Mouse (Mus musculus) brown adipose tissue, adult 24 weeks (tissue): Measurements from ENCODE around the gene Acaa1a. TPM values are rescaled to one million over a fixed set of nuclear protein-coding genes. Genes with fewer than 3 reads are reported as not detected.

Source experiments
- H3K27ac ChIP-seq: fragments of 200-500 bp; replicated peaks from 2 replicates; pipeline ENCODE4 v1.5.1; 2012; ENCODE audit warnings: low read depth, mild to moderate bottlenecking, low read length
- H3K4me1 ChIP-seq: fragments of 200-500 bp; 2 replicates; pipeline ENCODE4 v1.6.1; 2012; ENCODE audit warnings: low read length, mixed read lengths; ENCODE audit not compliant: control insufficient read depth, insufficient read depth, insufficient read length
- H3K4me3 ChIP-seq: fragments of 200-500 bp; 2 replicates; pipeline ENCODE4 v1.5.1; 2012; ENCODE audit warnings: low read depth, mild to moderate bottlenecking, low read length, moderate library complexity; ENCODE audit not compliant: insufficient read depth
- polyA plus RNA-seq: library from polyadenylated mRNA; stranded (reverse); fragments of >200 nt; gene quantifications from 2 replicates; pipeline ENCODE4 v1.2.4, GENCODE M21; 2012; ENCODE audit not compliant: missing spikeins, insufficient read depth, insufficient read length

Acaa1a gene
- polyA plus RNA-seq, 1 experiment, result 82.7 TPM

GRCm38 (mm10) chr9:119328488-119328887 is 11.0 kb upstream of the Acaa1a start:
- H3K27ac ChIP-seq, result no peak overlapping the region
- H3K4me1 ChIP-seq, result no peaks in the 10 kb centered on the region
- H3K4me3 ChIP-seq, result no peak overlapping the region

- Histone ChIP-seq H3K4me3 (no peak overlapping the region), H3K4me1 (peaks cover 11% of the 10 kb centered on the region), H3K27ac (no peak overlapping the region)
Observed at GRCm38 (mm10) chr9:119330186-119330963, 9.1 kb upstream of the Acaa1a start.

- Histone ChIP-seq H3K27ac (peak overlapping the region; percentile 2; the same call in 1 of the 2 replicates), H3K4me3 (no peak overlapping the region), H3K4me1 (peaks cover 14% of the 10 kb centered on the region)
Observed at GRCm38 (mm10) chr9:119334324-119334723, 5.2 kb upstream of the Acaa1a start.

DNA sequence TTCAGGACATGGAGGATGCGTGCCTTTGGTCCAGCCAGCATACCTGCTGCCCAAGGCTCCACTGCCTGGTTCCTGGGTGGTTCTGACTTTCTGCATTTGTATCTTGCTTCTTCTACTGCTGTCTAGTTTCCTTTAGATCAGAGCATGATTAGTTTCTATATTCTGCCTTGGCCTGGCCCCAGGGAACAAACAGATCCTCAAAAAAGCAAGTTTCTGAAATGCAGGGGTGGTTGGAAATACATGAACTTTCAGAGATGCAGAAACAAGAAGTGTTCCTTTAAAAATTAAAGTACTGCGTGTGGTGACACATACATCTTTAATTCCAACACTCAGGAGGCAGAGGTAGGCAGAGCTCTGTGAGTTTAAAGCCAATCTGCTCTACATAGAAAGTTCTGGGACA is 4.6 kb upstream of the Acaa1a start:
- peaks cover 14% of the 10 kb centered on the region for H3K4me1 ChIP-seq
- H3K27ac ChIP-seq, result 0 out of 2 replicates have a peak overlapping the region, but pooled peaks have one; percentile 2
- no peak overlapping the region for H3K4me3 ChIP-seq

GRCm38 (mm10) chr9:119335571-119335970 is 3.9 kb upstream of the Acaa1a start:
- H3K27ac ChIP-seq, result no peak overlapping the region

DNA sequence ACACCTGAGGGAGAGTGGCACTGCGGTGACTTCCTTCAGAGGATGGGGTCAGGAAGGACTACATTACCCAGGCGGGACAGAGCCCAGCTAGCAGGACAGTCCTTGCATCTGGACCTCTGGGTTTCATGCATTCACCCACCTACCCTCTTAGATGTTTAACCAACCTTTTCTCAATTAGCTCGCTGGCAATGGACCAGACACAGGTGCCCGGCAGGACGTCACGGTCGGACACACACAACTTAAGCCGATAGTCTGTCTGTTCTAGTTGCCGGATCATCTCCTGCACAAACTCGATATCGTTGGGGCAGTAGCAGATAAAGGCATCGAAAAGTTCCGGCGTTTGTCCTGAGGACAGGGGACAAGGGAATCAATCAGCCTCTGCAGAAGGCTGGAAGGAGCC is 1.6 kb upstream of the Acaa1a start:
- Histone ChIP-seq H3K27ac (no peak overlapping the region), H3K4me3 (no peak overlapping the region), H3K4me1 (peaks cover 21% of the 10 kb centered on the region)

More at GRCm38 (mm10) chr9:119335571-119335970, 3.9 kb upstream of the Acaa1a start:
- Histone ChIP-seq H3K4me3 (no peak overlapping the region), H3K4me1 (peaks cover 14% of the 10 kb centered on the region)

- peaks cover 21% of the 10 kb centered on the region for H3K4me1 ChIP-seq
- H3K27ac ChIP-seq, result no peak overlapping the region
- no peak overlapping the region for H3K4me3 ChIP-seq
Observed at GRCm38 (mm10) chr9:119338350-119338749, 1.1 kb upstream of the Acaa1a start.

DNA sequence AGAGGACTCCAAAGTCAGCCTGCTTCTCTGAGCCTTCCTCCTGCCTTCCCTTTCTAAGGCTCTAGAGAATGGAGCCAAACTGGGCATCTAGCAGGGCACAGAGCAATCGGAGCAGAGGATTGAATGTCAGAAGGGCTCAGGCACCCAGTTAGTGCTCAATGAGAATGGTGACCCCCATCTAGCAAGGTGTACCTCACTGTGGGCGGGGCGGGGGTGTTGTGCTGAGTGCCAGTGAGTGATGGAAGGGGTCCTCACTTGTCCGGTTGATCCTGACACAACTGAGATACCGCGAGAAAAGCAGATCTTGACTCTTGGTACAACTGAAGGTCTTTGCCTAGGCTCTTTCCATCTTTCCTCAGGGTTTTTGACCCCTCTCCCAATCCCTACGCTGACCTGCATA is 370 bp upstream of the Acaa1a start:
- Histone ChIP-seq H3K4me3 (peak overlapping the region; percentile 95), H3K27ac (no peak overlapping the region; the same call in 1 of the 2 replicates)

GRCm38 (mm10) chr9:119340212-119340580 is 720 bp downstream of the Acaa1a start:
- peak overlapping the region; percentile 91 for H3K27ac ChIP-seq
- peaks cover 10% of the 10 kb centered on the region for H3K4me1 ChIP-seq
- peak overlapping the region; percentile 95 for H3K4me3 ChIP-seq

More for the DNA sequence above, 370 bp upstream of the Acaa1a start:
- H3K4me1 ChIP-seq, result peaks cover 16% of the 10 kb centered on the region

DNA sequence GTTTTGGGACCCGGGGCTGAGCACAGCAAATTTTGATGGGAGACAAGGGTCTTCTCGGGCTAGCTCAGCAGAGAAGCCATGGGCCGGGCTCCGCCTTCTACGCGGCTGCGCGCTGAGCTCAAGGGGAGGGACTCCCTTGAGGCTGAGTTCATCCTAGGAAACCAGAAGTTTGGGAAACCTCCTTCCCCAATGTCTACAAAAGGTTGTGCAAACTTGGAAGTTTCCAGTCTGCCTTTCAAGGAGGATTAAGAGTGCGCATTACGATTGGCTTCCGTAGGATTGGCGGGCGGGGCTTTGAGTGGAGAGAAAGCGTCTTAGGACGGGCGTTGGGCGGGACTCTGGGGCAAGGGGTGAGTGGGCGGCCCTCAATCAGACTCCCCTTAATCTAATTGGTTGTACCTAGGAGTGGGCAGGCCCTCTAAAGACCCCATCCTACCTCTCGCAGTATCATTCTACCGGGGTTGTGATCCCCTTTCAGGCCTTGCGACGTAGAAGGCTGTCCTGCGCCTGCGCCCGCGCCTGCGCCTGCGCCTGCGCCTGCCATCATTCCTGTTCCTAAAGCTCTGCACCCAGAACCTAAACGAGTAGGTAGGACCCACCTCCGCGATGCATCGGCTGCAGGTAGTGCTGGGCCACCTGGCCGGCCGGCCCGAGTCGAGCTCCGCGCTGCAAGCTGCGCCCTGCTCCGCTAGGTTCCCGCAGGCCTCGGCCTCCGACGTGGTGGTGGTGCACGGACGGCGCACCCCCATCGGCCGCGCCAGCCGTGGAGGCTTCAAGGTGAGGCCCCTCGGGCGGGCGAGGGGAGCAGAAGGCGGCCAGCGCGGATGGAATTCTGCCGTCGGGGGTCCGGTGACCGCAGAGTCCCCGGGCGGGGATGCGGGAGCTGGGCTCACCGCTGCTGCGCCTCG is 1.7 kb downstream of the Acaa1a start, which contains the start of gene Myd88:
TSS of gene Myd88 (minus strand) at position 503 of the 908 bp plus-strand sequence.
- H3K27ac ChIP-seq, result peak within 1 kb of the TSS; percentile 91
- H3K4me1 ChIP-seq, result peaks cover 10% of the 10 kb centered on the region
- H3K4me3 ChIP-seq, result peak within 1 kb of the TSS; percentile 95

DNA sequence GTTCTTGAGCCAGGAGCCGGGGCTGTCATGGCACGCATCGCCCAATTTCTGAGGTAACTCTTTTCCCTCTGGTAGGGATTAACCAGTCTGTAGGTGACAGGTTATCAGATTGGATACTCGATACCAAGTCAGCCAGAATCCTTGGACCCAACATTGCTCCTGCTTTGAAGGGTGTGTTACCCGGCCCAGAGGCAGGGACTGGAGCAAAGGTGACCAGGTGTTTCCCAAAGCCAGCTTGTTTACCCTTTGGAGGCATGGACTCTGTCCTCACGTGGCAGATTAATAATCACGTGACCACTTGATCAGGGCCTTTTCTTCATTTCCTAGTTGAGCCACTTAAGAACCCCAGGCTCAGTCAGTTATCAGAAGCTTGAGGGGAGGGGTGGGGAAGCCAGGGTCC is 3.3 kb downstream of the Acaa1a start:
- Histone ChIP-seq H3K27ac (no peak overlapping the region), H3K4me1 (peaks cover 10% of the 10 kb centered on the region), H3K4me3 (peak overlapping the region; percentile 95; the same call in 1 of the 2 replicates)

- Histone ChIP-seq H3K4me3 (no peak overlapping the region), H3K27ac (no peak overlapping the region), H3K4me1 (peaks cover 7% of the 10 kb centered on the region)
Observed at GRCm38 (mm10) chr9:119346376-119346775, 6.9 kb downstream of the Acaa1a start.

- no peak overlapping the region for H3K27ac ChIP-seq
Observed at GRCm38 (mm10) chr9:119350531-119350930, 11.1 kb downstream of the Acaa1a start.

GRCm38 (mm10) chr9:119350947-119351705 is 11.7 kb downstream of the Acaa1a start:
- Histone ChIP-seq H3K27ac (peak overlapping the region; percentile 23), H3K4me3 (no peak overlapping the region)

More at GRCm38 (mm10) chr9:119350531-119350930, 11.1 kb downstream of the Acaa1a start:
- Histone ChIP-seq H3K4me1 (no peaks in the 10 kb centered on the region; the same call in 1 of the 2 replicates), H3K4me3 (no peak overlapping the region)

More at GRCm38 (mm10) chr9:119350947-119351705, 11.7 kb downstream of the Acaa1a start:
- no peaks in the 10 kb centered on the region; the same call in 1 of the 2 replicates for H3K4me1 ChIP-seq
